Mouse (Mus musculus) G1E (cell line): Measurements from ENCODE around the gene Wnt11. TPM values are rescaled to one million over a fixed set of nuclear protein-coding genes. Genes with fewer than 3 reads are reported as not detected.

ENCODE experiments used
- ATAC-seq: 2 replicates; pipeline ENCODE4 v1.8.0; 2016; ENCODE audit warnings: mild to moderate bottlenecking; ENCODE audit not compliant: insufficient number of reproducible peaks, poor library complexity, low FRiP score, severe bottlenecking; ENCODE audit errors: extremely low read depth
- DNase-seq: peaks from one replicate; pipeline ENCODE4 v3.0.0; 2012; ENCODE audit warnings: low spot score
- H3K27me3 ChIP-seq: 2 replicates; pipeline ENCODE4 v1.6.1; 2012; ENCODE audit warnings: mild to moderate bottlenecking, low read length, inconsistent platforms; ENCODE audit not compliant: insufficient read depth
- H3K36me3 ChIP-seq: replicated peaks from 2 replicates; pipeline ENCODE3; 2012; ENCODE audit warnings: mild to moderate bottlenecking, inconsistent platforms
- H3K4me1 ChIP-seq: 2 replicates; pipeline ENCODE4 v1.6.1; 2012; ENCODE audit warnings: low read depth, low read length, inconsistent platforms, mixed read lengths; ENCODE audit not compliant: insufficient read depth
- H3K4me3 ChIP-seq: 2 replicates; pipeline ENCODE4 v1.5.1; 2012; ENCODE audit warnings: low read depth, mild to moderate bottlenecking, inconsistent platforms, low read length, moderate library complexity, mixed read lengths
- H3K9me3 ChIP-seq: replicated peaks from 2 replicates; pipeline ENCODE4 v1.6.1; 2012; ENCODE audit warnings: inconsistent platforms
- CTCF ChIP-seq: IDR thresholded peaks from 2 replicates; pipeline ENCODE4 v1.5.1; 2012; ENCODE audit warnings: low read depth, low read length, inconsistent platforms, mixed read lengths
- GATA1 ChIP-seq: IDR thresholded peaks from 2 replicates; pipeline ENCODE4 v1.6.1; 2012; ENCODE audit warnings: borderline replicate concordance, low read length, inconsistent platforms, mixed read lengths
- GATA2 ChIP-seq: IDR thresholded peaks from 2 replicates; pipeline ENCODE4 v1.6.1; 2012; ENCODE audit warnings: low read depth, low read length, inconsistent platforms, borderline replicate concordance
- POLR2AphosphoS5 ChIP-seq: IDR thresholded peaks from 2 replicates; pipeline ENCODE4 v1.6.1; 2012; ENCODE audit warnings: low read depth, low read length, inconsistent platforms; ENCODE audit not compliant: insufficient replicate concordance
- TAL1 ChIP-seq: conservative IDR thresholded peaks from 2 replicates; pipeline ENCODE4 v1.6.1; 2012; ENCODE audit warnings: low read depth, low read length, inconsistent platforms, mixed read lengths
- polyA plus RNA-seq: library from polyadenylated mRNA; stranded (reverse); fragments of >175 nt; gene quantifications from 2 replicates; pipeline ENCODE4 v1.2.3, GENCODE M21; 2012
- total RNA-seq, 2 experiments: library from RNA; stranded (forward) in 1 of 2; stranded (reverse) in 1 of 2; fragments of 200-1000 nt in 1 of 2; fragments of >200 nt in 1 of 2; fragmentation: Nextera tagmentation in 1 of 2; gene quantifications; 2 replicates each; pipeline ENCODE4 v1.2.3; 2014 to 2017

The Wnt11 gene
- total and polyA plus RNA-seq, 3 experiments: not detected

DNA sequence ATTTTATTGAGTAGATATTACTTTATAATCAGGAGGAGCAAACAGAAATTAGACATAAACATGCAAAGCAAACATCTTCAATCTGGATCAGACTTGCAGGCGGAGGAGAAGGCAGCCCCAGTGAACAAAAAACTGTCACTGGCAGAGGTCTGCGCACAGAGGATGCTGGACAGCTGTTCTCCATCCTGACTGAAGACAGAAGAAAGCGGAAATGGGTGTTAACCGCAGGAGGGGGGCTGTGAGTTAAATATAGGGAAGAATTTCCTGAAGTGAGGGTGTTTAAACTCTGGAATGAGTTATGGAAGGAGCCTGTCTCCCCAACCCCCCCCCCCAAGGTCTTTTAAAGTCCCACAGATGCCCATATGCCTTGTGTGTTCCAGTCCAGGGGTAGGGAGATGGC is 64.9 kb downstream of the Wnt11 start:
- DNase-seq: no peak
- Histone ChIP-seq H3K9me3 (no peaks in the 10 kb centered on the region; the same call in none of the 2 replicates), H3K4me3 (no peak overlapping the region), H3K27me3 (no peaks in the 10 kb centered on the region), H3K4me1 (no peaks in the 10 kb centered on the region; the same call in 1 of the 2 replicates), H3K36me3 (peaks cover 57% of the 10 kb centered on the region)
- TF ChIP-seq GATA1 (no peak), GATA2 (no peak), TAL1 (no peak), POLR2AphosphoS5 (no peak)
- no peak for ATAC-seq

DNA sequence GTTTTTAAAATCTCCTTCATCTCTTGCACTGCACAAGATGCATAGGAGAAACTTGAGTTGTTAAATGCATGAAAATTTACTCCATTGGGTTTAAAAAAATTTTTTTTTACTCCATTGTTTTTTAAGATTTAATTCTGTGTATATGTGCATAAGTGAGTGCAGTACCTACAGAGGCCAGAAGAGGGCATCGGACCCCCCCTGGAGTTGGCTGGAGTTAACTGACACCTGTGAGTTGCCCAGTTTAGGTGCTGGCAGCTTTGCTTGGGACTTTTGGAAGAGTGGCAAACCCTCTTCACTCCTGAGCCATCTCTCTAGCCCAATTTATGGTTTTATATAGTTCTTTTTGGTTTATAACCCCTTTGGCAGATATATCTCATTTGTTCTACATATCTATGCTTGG is 66.2 kb downstream of the Wnt11 start:
- ATAC-seq (no peak), DNase-seq (no peak)
- H3K4me1 ChIP-seq: no peaks in the 10 kb centered on the region
- H3K4me3 ChIP-seq: no peak overlapping the region
- no peaks in the 10 kb centered on the region; the same call in none of the 2 replicates for H3K9me3 ChIP-seq
- TF ChIP-seq CTCF (0 out of 2 replicates have a peak, but pooled peaks have one; percentile 6), POLR2AphosphoS5 (no peak)
- H3K36me3 ChIP-seq: peaks cover 64% of the 10 kb centered on the region
- no peaks in the 10 kb centered on the region for H3K27me3 ChIP-seq

DNA sequence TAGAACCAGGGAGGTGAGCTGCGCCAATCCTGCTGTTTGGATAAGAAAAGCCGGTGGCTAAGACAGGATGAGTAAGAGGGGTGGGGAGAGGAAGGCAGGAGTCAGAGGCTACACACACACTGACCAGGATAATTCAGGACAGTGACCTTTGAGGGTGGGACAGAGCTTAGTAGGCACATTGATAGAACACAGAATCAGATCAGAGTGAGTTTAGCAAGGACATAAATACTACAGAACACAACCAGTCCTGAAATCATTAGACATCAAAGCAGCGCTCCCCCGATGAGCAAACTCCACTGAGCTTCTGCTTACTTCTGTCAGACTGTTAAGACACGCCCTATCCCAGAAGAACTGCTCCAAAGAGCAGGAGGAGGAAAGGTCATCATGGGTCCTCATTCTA is 69.0 kb downstream of the Wnt11 start:
- no peaks in the 10 kb centered on the region; the same call in none of the 2 replicates for H3K9me3 ChIP-seq
- H3K4me1 ChIP-seq: no peaks in the 10 kb centered on the region
- no peak overlapping the region for H3K4me3 ChIP-seq
- no peak for ATAC-seq
- DNase-seq: no peak
- TF ChIP-seq GATA1: no peak
- TF ChIP-seq GATA2: no peak
- no peak for TF ChIP-seq TAL1
- no peak for TF ChIP-seq CTCF
- no peak for TF ChIP-seq POLR2AphosphoS5
- H3K36me3 ChIP-seq: peaks cover 49% of the 10 kb centered on the region
- H3K27me3 ChIP-seq: no peaks in the 10 kb centered on the region

Other genes with a start within 250 kb of the Wnt11 start
- gene Emsy, start 178.3 kb upstream of the Wnt11 start, total RNA-seq (2014; fragmentation: Nextera tagmentation): 179 and 201 TPM in 2 replicates
- gene Emsy, start 178.3 kb upstream of the Wnt11 start, total RNA-seq (2017): 50.9 and 57.2 TPM in 2 replicates
- 3.6 and 3.9 TPM in 2 replicates for gene Emsy, start 178.3 kb upstream of the Wnt11 start, polyA plus RNA-seq
- gene Thap12, start 132.0 kb upstream of the Wnt11 start, total RNA-seq (2014; fragmentation: Nextera tagmentation): 58.2 and 62.2 TPM in 2 replicates
- gene Thap12, start 132.0 kb upstream of the Wnt11 start, total RNA-seq (2017): 68.5 and 79.1 TPM in 2 replicates
- 28.3 and 35.1 TPM in 2 replicates for gene Thap12, start 132.0 kb upstream of the Wnt11 start, polyA plus RNA-seq